Mouse (Mus musculus): ENCODE measurements at regions not wholly inside any gene's neighbourhood (a gene's known extent, or its start where the extent isn't known, plus 50 kb on each side); places are given as distances from the start of the nearest gene placed in this dataset.

- H3K27ac ChIP-seq (ENCODE audit: control insufficient read depth, low read depth, low read length) = no peak overlapping the region
- no peaks in the 10 kb centered on the region for H3K9me3 ChIP-seq (replicated peaks; ENCODE audit: insufficient read depth, low read length)
- H3K36me3 ChIP-seq (ENCODE audit: control insufficient read depth in 1 of 2, insufficient read depth in 2 of 2, low read length in 2 of 2) = no peaks in the 10 kb centered on the region
- no peaks in the 10 kb centered on the region for H3K79me2 ChIP-seq (ENCODE audit: control insufficient read depth, insufficient read depth, low read length, poor library complexity)
- H3K4me3 ChIP-seq (ENCODE audit: control insufficient read depth in 1 of 2, insufficient read depth in 1 of 2, low read depth in 2 of 2, low read length in 2 of 2) = no peak overlapping the region
- H3K27me3 ChIP-seq (ENCODE audit: control insufficient read depth in 1 of 2, insufficient read depth in 2 of 2, low read length in 2 of 2) = no peaks in the 10 kb centered on the region
- no peak overlapping the region for H3K9ac ChIP-seq (ENCODE audit: control insufficient read depth, low read depth, low read length, poor library complexity, severe bottlenecking)
- H3K4me1 ChIP-seq (ENCODE audit: control insufficient read depth in 1 of 2, insufficient read depth in 2 of 2, low read length in 2 of 2) = no peaks in the 10 kb centered on the region
- no peak for DNase-seq (ENCODE audit: low read depth, low spot score)
- TF ChIP-seq CTCF (IDR thresholded peaks at IDR 0.05 in 2 of 3, conservative IDR thresholded peaks at IDR 0.05 in 1 of 3; ENCODE audit: control insufficient read depth in 1 of 3, insufficient read depth in 1 of 3, low read depth in 2 of 3, low read length in 3 of 3, poor library complexity in 1 of 3, severe bottlenecking in 1 of 3) = no peak
- no peak for TF ChIP-seq RAD21 (IDR thresholded peaks at IDR 0.05; ENCODE audit: low read depth, low read length)
- no peak for TF ChIP-seq TCF12 (IDR thresholded peaks at IDR 0.05; ENCODE audit: low read depth, low read length)
- no peak for TF ChIP-seq SIN3A (IDR thresholded peaks at IDR 0.05; ENCODE audit: low read length)
- TF ChIP-seq ZC3H11A (IDR thresholded peaks at IDR 0.05; ENCODE audit: low read depth, low read length) = no peak
- no peak for TF ChIP-seq USF1 (IDR thresholded peaks at IDR 0.05; ENCODE audit: low read depth, low read length)
- TF ChIP-seq JUND (IDR thresholded peaks at IDR 0.05; ENCODE audit: low read depth, low read length) = no peak
- TF ChIP-seq RCOR1 (IDR thresholded peaks at IDR 0.05; ENCODE audit: low read depth, low read length) = no peak
- TF ChIP-seq MAZ (IDR thresholded peaks at IDR 0.05; ENCODE audit: low read depth, low read length) = no peak
These were observed 1214.1 kb upstream of the Tacstd2 start for GRCm38 (mm10) chr6:68749699-68750098.

- Histone ChIP-seq H3K9ac (ENCODE audit: control insufficient read depth, low read depth, low read length, poor library complexity, severe bottlenecking) (no peak overlapping the region), H3K79me2 (ENCODE audit: control insufficient read depth, insufficient read depth, low read length, poor library complexity) (no peaks in the 10 kb centered on the region), H3K27ac (ENCODE audit: control insufficient read depth, low read depth, low read length) (no peak overlapping the region), H3K4me1 (ENCODE audit: control insufficient read depth in 1 of 2, insufficient read depth in 2 of 2, low read length in 2 of 2) (no peaks in the 10 kb centered on the region), H3K4me3 (ENCODE audit: control insufficient read depth in 1 of 2, insufficient read depth in 1 of 2, low read depth in 2 of 2, low read length in 2 of 2) (no peak overlapping the region), H3K9me3 (replicated peaks; ENCODE audit: insufficient read depth, low read length) (no peaks in the 10 kb centered on the region), H3K27me3 (ENCODE audit: control insufficient read depth in 1 of 2, insufficient read depth in 2 of 2, low read length in 2 of 2) (no peaks in the 10 kb centered on the region), H3K36me3 (ENCODE audit: control insufficient read depth in 1 of 2, insufficient read depth in 2 of 2, low read length in 2 of 2) (no peaks in the 10 kb centered on the region)
- no peak for DNase-seq (ENCODE audit: low read depth, low spot score)
- no peak for TF ChIP-seq CHD2 (IDR thresholded peaks at IDR 0.05; ENCODE audit: low read length)
- no peak for TF ChIP-seq USF1 (IDR thresholded peaks at IDR 0.05; ENCODE audit: low read depth, low read length)
These were observed 1203.0 kb upstream of the Tacstd2 start for GRCm38 (mm10) chr6:68738573-68738972.

- Histone ChIP-seq H3K4me3 (ENCODE audit: control insufficient read depth in 1 of 2, insufficient read depth in 1 of 2, low read depth in 2 of 2, low read length in 2 of 2) (no peak overlapping the region), H3K27ac (ENCODE audit: control insufficient read depth, low read depth, low read length) (no peak overlapping the region), H3K79me2 (ENCODE audit: control insufficient read depth, insufficient read depth, low read length, poor library complexity) (no peaks in the 10 kb centered on the region), H3K4me1 (ENCODE audit: control insufficient read depth in 1 of 2, insufficient read depth in 2 of 2, low read length in 2 of 2) (no peaks in the 10 kb centered on the region), H3K9me3 (replicated peaks; ENCODE audit: insufficient read depth, low read length) (no peaks in the 10 kb centered on the region), H3K36me3 (ENCODE audit: control insufficient read depth in 1 of 2, insufficient read depth in 2 of 2, low read length in 2 of 2) (no peaks in the 10 kb centered on the region), H3K27me3 (ENCODE audit: control insufficient read depth in 1 of 2, insufficient read depth in 2 of 2, low read length in 2 of 2) (no peaks in the 10 kb centered on the region), H3K9ac (ENCODE audit: control insufficient read depth, low read depth, low read length, poor library complexity, severe bottlenecking) (no peak overlapping the region)
- TF ChIP-seq EP300 (IDR thresholded peaks at IDR 0.05; ENCODE audit: low read depth in 1 of 2, low read length in 2 of 2) (no peak), RCOR1 (IDR thresholded peaks at IDR 0.05; ENCODE audit: low read depth, low read length) (no peak), POLR2A (IDR thresholded peaks at IDR 0.05; ENCODE audit: control insufficient read depth in 1 of 2, insufficient read depth in 1 of 2, low read depth in 1 of 2, low read length in 2 of 2, poor library complexity in 1 of 2) (no peak), MYC (IDR thresholded peaks at IDR 0.05; ENCODE audit: low read depth, low read length) (no peak), POLR2AphosphoS2 (IDR thresholded peaks at IDR 0.05; ENCODE audit: low read length) (no peak), TCF12 (IDR thresholded peaks at IDR 0.05; ENCODE audit: low read depth, low read length) (no peak), SIN3A (IDR thresholded peaks at IDR 0.05; ENCODE audit: low read length) (no peak), TAL1 (IDR thresholded peaks at IDR 0.05; ENCODE audit: low read length) (no peak), USF1 (IDR thresholded peaks at IDR 0.05; ENCODE audit: low read depth, low read length) (no peak), JUND (IDR thresholded peaks at IDR 0.05; ENCODE audit: low read depth, low read length) (no peak), MAZ (IDR thresholded peaks at IDR 0.05; ENCODE audit: low read depth, low read length) (no peak)
- no peak for DNase-seq (ENCODE audit: low read depth, low spot score)
These were observed 1201.1 kb upstream of the Tacstd2 start for GRCm38 (mm10) chr6:68736647-68737046.
